Mouse (Mus musculus): ENCODE results near the gene Ndufs2.
A peak's percentile ranks its signal among the peaks of the same experiment; 100 is the strongest.

Gene Ndufs2

GRCm38 (mm10) chr1:171199532-171199931, 51.7 kb downstream of the Ndufs2 start:
- DNase-seq (ENCODE audit: low spot score in 2 of 2) = no peak

DNA sequence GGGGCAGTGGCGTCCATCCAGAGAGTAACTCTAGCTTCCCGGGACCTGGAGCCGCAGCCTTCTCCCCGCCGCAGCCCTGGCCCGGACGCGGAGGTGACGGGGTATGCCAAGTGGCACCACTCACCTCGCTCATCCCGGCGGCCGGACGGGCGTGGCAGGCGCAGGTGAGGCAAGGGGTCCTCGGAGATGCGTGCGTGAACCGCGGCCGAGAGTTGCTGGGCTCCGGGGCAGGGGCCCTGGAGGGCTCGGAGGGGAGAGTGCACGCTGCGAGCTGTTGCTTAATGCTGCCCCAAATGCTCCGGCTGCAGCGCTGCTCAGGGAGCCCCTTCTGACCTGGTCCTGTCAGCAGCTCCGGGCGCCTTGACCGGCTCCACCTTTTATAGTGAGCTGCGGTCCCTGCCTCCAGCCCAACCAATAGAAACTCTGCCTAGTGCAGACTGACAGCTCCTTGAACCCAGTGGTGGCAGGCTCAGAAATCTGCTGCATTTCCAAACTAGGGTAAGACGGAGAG, 55.2 kb downstream of the Ndufs2 start, which contains the start of gene Pcp4l1:
TSS of gene Pcp4l1 (minus strand) at position 382 of the 511 bp plus-strand sequence.
- peak; percentile 78 to 82 for DNase-seq (ENCODE audit: low spot score in 2 of 2)

- no peak for DNase-seq (ENCODE audit: low spot score in 2 of 2)
These were observed 56.0 kb downstream of the Ndufs2 start for GRCm38 (mm10) chr1:171195046-171195822.

DNA sequence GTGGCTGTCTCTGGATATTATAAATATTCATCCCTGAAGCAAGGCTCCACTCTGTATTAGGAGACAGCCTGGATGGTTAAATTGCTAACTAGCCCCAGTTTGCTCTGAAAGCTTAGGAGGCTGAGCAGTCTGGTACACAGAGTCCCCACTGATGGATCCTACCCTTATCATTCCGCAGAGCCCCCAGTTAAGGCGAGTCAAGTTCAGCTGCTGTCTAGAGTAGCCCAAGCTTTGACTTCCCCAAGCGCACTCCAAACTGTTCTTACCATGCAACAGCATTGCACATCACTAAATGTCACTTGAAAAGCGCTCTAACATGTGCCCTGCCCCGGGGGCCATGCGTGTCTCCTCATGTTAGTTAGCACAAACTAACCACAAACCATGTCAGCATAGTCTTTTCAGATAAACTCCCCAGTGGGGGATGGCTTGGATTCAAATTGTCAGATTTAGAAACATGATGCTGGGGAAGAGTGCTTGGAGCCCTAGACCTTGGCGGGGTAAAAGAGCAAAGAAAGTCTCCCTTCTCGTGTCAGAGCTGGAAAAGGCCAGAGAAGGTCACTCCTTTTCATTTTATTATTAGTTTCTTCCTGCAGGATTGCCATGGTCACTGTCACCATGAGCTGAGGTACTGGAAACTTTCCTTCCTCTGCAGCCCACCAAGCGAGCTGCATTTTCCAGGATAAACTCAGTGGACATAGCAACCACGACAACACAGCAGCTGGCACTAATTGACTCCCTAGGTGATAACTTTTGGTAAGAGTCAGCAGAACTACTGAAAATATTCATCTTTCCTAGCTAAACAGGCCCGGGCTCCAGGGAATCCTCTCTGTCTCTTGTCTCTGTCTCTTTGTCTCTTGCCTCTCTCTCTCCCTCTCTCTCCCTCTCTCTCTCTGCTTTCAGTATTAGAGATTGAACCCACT, 57.0 kb downstream of the Ndufs2 start:
- no peak for DNase-seq (ENCODE audit: low spot score in 2 of 2)

DNA sequence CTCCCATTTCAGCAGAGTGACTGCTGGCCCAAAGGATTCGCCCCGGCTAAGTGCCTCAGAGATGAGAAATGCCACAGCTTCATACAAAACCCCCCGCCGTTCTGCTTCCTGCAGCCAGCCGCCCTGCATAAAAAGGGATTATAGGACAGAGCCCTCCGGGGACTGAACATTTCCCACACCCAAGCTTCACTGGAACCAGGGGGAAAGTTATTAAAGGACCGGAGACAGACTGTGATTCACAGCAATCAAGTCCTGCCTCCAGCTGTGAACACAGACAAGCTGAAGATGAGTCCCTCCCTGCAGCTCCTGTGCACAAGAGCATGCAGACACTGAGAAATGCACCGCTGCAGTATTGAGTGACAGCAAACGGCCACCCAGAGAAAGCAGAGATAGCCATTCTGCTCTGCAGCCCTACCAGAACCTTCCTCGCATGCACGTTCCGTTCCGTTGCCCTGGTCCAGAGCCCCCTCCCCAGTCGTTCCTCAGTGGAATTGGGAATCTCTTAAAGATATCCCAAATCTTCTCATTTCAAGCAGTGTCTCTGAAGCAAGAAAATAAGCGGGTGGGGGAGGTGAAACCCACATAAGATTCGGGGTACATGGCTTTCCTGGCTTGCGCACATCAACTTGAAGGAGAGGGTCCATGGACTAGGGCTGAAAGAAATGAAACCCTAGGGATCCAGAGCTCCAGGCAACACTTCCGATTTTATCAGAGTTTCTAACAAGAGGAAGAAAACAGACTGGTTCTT, 57.9 kb downstream of the Ndufs2 start:
- no peak for DNase-seq (ENCODE audit: low spot score in 2 of 2)

GRCm38 (mm10) chr1:171192283-171192682, 58.9 kb downstream of the Ndufs2 start:
- no peak for DNase-seq (ENCODE audit: low spot score in 2 of 2)

DNA sequence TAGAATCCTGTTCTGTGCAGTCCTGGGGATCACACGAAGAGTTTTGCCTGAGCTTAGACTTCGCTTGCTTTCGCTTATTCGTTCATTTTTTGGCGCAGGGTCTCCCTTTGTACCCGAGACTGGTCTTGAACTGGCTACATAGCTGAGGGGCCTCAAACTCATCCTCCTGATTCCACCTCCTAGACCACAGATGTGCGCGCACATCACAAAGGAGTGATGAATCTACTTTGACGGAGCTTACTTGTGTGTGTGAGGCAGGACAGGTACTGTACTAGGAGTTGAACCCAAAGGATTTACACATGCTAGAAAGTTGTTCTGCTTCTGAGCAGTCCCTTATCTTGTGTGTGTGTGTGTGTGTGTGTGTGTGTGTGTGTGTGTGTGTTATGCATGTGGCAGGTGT, 60.4 kb downstream of the Ndufs2 start:
- DNase-seq (ENCODE audit: low spot score in 2 of 2) = no peak

GRCm38 (mm10) chr1:171189476-171190114, 61.6 kb downstream of the Ndufs2 start:
- DNase-seq (ENCODE audit: low spot score in 2 of 2) = no peak

DNA sequence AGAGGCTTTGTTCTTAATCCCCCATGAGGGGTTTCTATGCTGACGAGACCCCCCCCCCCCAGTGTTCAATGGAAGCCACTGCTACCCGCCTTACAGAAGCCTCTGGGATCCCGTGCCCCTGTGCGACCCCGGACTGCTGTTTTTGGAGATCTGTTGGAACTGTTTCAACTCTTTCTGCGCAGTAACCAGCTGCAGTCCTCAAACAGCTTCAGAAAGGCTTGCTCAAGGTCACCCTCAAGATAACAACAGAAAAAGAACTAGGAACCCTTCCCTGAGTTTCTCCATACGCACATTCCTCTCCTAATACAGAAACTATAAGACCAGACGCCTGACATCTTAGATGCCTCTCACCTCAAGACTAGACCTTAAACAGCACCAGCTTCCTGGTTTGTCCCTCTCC, 62.1 kb downstream of the Ndufs2 start:
- no peak for DNase-seq (ENCODE audit: low spot score in 2 of 2)

DNA sequence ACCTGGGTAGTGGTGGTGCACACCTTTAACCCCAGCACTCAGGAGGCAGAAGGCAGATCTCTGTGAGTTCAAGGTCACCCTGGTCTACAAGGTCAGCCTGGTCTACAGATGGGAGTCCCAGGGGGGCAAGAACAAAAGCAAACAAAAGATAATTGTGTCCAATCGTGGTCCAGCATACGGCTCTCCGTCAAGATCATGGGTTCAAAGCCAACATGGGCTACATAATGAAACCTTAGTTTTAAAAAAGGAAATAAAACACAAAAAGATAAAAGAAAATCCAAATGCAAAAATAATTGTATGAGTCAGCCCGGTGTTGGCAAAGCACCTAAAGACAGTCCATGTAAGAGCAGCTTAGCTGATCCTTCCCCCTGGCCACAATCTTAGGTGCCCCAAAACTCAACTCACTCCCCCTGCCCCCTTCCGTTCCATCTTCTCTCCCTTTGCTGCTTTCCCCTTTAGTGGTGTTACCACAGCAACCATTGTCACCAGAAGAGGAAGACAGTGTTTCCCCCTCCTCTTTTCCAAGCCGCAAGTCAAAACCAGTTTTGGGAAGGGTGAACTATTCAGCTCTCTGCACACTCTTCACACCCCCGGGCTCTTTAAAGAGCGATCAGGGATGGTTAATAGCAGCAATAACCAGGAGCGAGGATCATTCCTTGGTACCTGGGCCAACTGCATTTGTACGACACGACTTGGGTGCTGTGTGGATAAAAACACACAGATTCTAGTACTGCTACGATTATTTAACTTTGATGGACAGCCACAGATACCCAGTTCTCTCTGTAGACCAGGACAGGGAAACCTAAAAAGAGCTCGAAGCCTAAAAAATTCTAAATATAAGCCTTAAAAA, 63.1 kb downstream of the Ndufs2 start:
- DNase-seq (ENCODE audit: low spot score in 2 of 2) = peak; percentile 29 to 32

DNA sequence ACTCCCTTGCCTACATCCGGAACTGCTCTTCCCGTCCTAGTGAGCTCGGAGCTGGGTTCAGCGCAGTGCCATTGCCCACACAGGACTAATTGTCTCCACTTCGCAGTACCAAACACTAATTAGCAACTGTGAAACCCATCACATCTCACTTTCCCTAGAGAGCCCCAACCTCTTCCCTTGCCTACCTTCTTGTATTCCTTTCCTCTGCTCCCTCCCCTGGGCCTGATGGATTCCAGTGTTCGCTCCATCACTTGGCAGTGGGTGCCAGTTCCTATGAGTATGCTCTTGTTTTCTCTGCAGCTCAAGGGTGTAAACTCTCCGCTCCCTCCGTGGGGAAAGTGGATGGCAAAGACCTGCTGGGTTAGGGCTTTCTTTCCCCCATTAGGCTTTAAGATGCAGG, 65.5 kb downstream of the Ndufs2 start:
- DNase-seq (ENCODE audit: low spot score in 2 of 2) = no peak
